Mouse (Mus musculus) liver, embryonic 15.5 days (tissue): ENCODE data around the gene 5031439G07Rik. TPM values are rescaled to one million over a fixed set of nuclear protein-coding genes. Genes with fewer than 3 reads are reported as not detected.
"Not testable (repeated sequence)": the region's sequence is repeated elsewhere in the genome, so short reads cannot be mapped to it uniquely, and the experiment has no call there.

ENCODE experiments used
- ATAC-seq: fragments of 200-750 bp; cut with Nextera tagmentation; 2 replicates; pipeline ENCODE4 v1.8.0; 2017; ENCODE audit warnings: moderate number of reproducible peaks, mild to moderate bottlenecking, moderate library complexity; ENCODE audit not compliant: insufficient read depth
- H3K27ac ChIP-seq: fragments of 300-500 bp; sonication (generic); replicated peaks from 2 replicates; pipeline ENCODE4 v1.5.1; 2015; ENCODE audit warnings: mild to moderate bottlenecking, inconsistent platforms
- H3K27me3 ChIP-seq: fragments of 300-500 bp; sonication (generic); 2 replicates; pipeline ENCODE4 v1.6.1; 2015; ENCODE audit warnings: mild to moderate bottlenecking, inconsistent platforms
- H3K36me3 ChIP-seq: fragments of 300-500 bp; sonication (generic); replicated peaks from 2 replicates; pipeline ENCODE4 v1.6.1; 2015; ENCODE audit warnings: moderate library complexity, mild to moderate bottlenecking, inconsistent platforms
- H3K4me1 ChIP-seq: fragments of 300-500 bp; sonication (generic); replicated peaks from 2 replicates; pipeline ENCODE4 v1.6.1; 2015; ENCODE audit warnings: inconsistent platforms
- H3K4me2 ChIP-seq: fragments of 300-500 bp; sonication (generic); 2 replicates; pipeline ENCODE4 v1.6.1; 2015; ENCODE audit warnings: moderate library complexity, mild to moderate bottlenecking, inconsistent platforms
- H3K4me3 ChIP-seq: fragments of 300-500 bp; sonication (generic); replicated peaks from 2 replicates; pipeline ENCODE4 v1.5.1; 2015; ENCODE audit warnings: mild to moderate bottlenecking, inconsistent platforms
- H3K9ac ChIP-seq: fragments of 300-500 bp; sonication (generic); 2 replicates; pipeline ENCODE4 v1.6.1; 2015; ENCODE audit warnings: moderate library complexity, mild to moderate bottlenecking, inconsistent platforms
- H3K9me3 ChIP-seq: fragments of 300-500 bp; sonication (generic); replicated peaks from 2 replicates; pipeline ENCODE4 v1.6.1; 2016; ENCODE audit warnings: inconsistent platforms
- WGBS: fragments of 180-500 bp; shearing (Covaris S2); methylation state at CpG from one replicate; pipeline ENCODE4 v1.1.7; 2015; ENCODE audit warnings: mixed read lengths; ENCODE audit not compliant: insufficient replicate concordance; 5-methylcytosine and 5-hydroxymethylcytosine counted together
- microRNA-seq: library from miRNA; unstranded; fragments of <30 nt; microRNA quantifications from one replicate; pipeline ENCODE4, GENCODE M21; 2016
- polyA plus RNA-seq: library from polyadenylated mRNA; unstranded; fragments of >200 nt; fragmentation: Nextera tagmentation; extraction: Ambion mirVana; gene quantifications from 2 replicates; pipeline ENCODE4 v1.2.1, GENCODE M21; 2015

5031439G07Rik gene
- polyA plus RNA-seq, 1 experiment from 2014 or later: 2.0 TPM

DNA sequence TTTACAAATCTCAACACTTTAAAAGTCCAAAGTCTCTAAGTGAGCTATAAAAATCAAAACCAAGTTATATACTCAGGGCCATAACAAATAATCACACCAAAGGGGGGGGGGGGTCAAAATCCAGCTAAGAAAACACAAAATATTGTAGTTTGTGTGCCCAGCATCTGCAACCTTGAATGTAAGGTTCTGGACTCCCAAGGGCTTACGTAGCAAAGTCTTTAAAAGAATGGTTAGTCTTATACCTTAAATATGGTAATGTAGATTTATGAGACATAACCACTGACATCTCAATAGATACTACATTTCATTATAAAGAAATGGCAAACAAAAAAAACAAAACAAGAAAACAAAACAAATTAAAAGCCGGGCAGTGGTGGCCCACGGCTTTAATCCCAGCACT, 68.4 kb downstream of the 5031439G07Rik start, which contains the start of gene Gm29666:
Gm29666 (minus strand) TSS at position 101 of the 400 bp plus-strand sequence.
- H3K4me3 ChIP-seq: no peak within 1 kb of the TSS
- 84% methylated on average over 3 of the region's 3 CpGs for WGBS
- ATAC-seq: no peak

DNA sequence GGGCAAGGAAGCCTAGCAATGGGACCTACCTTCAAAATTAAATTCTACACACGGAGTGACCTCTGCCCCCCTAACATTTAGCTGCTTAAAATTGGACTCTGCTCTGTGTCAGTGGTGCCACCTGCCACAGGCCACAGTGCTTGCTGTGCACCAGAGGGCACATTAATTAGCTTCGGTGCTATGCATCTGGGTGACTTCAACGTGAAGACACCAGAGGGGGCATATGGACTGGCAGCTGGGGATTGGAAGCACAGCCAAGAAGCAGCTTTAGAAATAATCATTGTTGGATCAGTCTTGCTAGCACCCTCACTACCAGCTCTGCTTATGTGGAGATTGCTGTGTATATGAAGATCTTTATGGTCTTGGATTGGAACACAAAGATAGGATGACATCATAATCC, 75.2 kb downstream of the 5031439G07Rik start:
- H3K27me3 ChIP-seq: no peaks in the 10 kb centered on the region
- H3K36me3 ChIP-seq: 0 out of 2 replicates have a peak, but pooled peaks cover 21% of the 10 kb centered on the region
- H3K27ac ChIP-seq: no peak overlapping the region
- H3K9ac ChIP-seq: no peak overlapping the region
- H3K9me3 ChIP-seq: no peaks in the 10 kb centered on the region
- H3K4me2 ChIP-seq: no peak overlapping the region
- no peak for ATAC-seq
- H3K4me1 ChIP-seq: no peaks in the 10 kb centered on the region
- 78% methylated on average over 3 of the region's 3 CpGs for WGBS
- H3K4me3 ChIP-seq: no peak overlapping the region

More for the DNA sequence above, 68.4 kb downstream of the 5031439G07Rik start, which contains the start of gene Gm29666:
- no peaks in the 10 kb centered on the region for H3K36me3 ChIP-seq
- H3K9ac ChIP-seq: no peak within 1 kb of the TSS
- peaks cover 26% of the 10 kb centered on the region for H3K4me1 ChIP-seq
- H3K27me3 ChIP-seq: no peaks in the 10 kb centered on the region
- no peak within 1 kb of the TSS for H3K27ac ChIP-seq
- H3K4me2 ChIP-seq: no peak within 1 kb of the TSS
- no peaks in the 10 kb centered on the region for H3K9me3 ChIP-seq

- Histone ChIP-seq H3K4me3 (no peak overlapping the region), H3K4me2 (no peak overlapping the region), H3K27me3 (no peaks in the 10 kb centered on the region), H3K9ac (no peak overlapping the region), H3K27ac (no peak overlapping the region), H3K36me3 (no peaks in the 10 kb centered on the region), H3K4me1 (no peaks in the 10 kb centered on the region), H3K9me3 (no peaks in the 10 kb centered on the region)
- no peak for ATAC-seq
- WGBS: 67% methylated on average over 7 of the region's 7 CpGs
These were observed 84.4 kb downstream of the 5031439G07Rik start for GRCm38 (mm10) chr15:84903843-84904385.

DNA sequence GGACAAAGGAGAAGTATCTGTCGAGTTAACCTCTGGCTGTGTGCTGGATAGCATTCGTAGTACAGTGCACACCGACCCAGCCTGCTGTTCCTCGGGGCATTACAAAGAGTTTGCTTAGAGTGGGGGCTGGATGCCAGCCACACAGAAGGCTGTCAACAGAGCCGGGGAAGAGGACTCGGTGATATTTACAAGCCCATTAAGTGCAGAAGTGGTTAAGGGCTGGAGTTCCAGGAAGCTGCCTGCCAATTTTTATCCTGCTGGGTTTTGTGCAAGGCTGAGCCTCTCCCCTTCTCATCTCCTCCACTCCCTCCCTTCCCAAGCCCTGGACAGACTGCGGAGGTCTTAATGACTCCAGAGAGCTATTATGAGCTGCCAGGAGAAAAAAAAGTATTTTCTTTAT, 90.3 kb downstream of the 5031439G07Rik start:
- 22% methylated on average over 7 of the region's 7 CpGs for whole genome bisulfite sequencing
- no peaks in the 10 kb centered on the region for H3K9me3 ChIP-seq
- no peak for ATAC-seq
- H3K27ac ChIP-seq: no peak overlapping the region
- no peak overlapping the region for H3K4me3 ChIP-seq
- H3K36me3 ChIP-seq: no peaks in the 10 kb centered on the region
- no peaks in the 10 kb centered on the region for H3K4me1 ChIP-seq
- H3K9ac ChIP-seq: no peak overlapping the region
- H3K27me3 ChIP-seq: no peaks in the 10 kb centered on the region
- no peak overlapping the region for H3K4me2 ChIP-seq

DNA sequence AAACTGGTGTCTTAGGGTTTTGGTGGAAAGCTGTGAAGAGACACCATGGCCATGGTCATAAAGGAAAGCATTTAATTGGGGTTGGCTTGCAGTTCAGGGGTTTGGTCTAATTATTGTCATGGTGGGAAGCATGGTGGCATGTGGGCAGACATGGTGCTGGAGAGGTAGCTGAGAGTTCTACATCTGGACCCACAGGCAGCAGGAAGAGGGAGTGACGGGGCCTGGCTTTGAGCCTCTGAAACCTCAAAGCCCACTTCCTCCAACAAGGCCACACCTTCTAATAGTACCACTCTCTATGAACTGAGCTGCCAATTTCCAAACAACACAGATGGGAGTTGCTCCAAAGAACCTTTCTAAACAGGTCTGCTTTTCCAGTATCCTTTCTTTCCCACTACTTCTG, 91.7 kb downstream of the 5031439G07Rik start:
- Histone ChIP-seq H3K4me2 (no peak overlapping the region), H3K27me3 (no peaks in the 10 kb centered on the region), H3K27ac (no peak overlapping the region), H3K36me3 (no peaks in the 10 kb centered on the region), H3K4me1 (no peaks in the 10 kb centered on the region), H3K9me3 (no peaks in the 10 kb centered on the region), H3K9ac (no peak overlapping the region), H3K4me3 (no peak overlapping the region)
- ATAC-seq: no peak
- 15% methylated on average over 1 of the region's 1 CpGs for WGBS

GRCm38 (mm10) chr15:84896216-84896615, 92.1 kb downstream of the 5031439G07Rik start:
- H3K36me3 ChIP-seq, H3K9me3 ChIP-seq, ATAC-seq, H3K27ac ChIP-seq, H3K4me3 ChIP-seq, H3K27me3 ChIP-seq, H3K4me2 ChIP-seq, H3K4me1 ChIP-seq, H3K9ac ChIP-seq: not testable (repeated sequence)
- WGBS: 47% methylated on average over 10 of the region's 10 CpGs

Small RNAs within 50 kb of the gene (microRNA-seq; reads per million reads assigned to microRNA genes)
- 5.3 reads per million, percentile 17 among the genes with 10 or more reads in this experiment for gene Mir1249

Other genes with a start within 250 kb of the 5031439G07Rik start
- gene Phf21b, start 132.5 kb downstream of the 5031439G07Rik start, polyA plus RNA-seq: 0.03 TPM in 1 of 2 replicates, not detected in the other
- gene Gm29666, start 68.5 kb downstream of the 5031439G07Rik start, polyA plus RNA-seq: 0.29 and 0.37 TPM in 2 replicates
- gene Nup50, start 65.1 kb downstream of the 5031439G07Rik start, polyA plus RNA-seq: 23.5 and 25.4 TPM in 2 replicates
- gene Upk3a, start 28.6 kb upstream of the 5031439G07Rik start, polyA plus RNA-seq: not detected in 2 replicates
- gene Fam118a, start 40.4 kb upstream of the 5031439G07Rik start, polyA plus RNA-seq: 6.0 and 7.5 TPM in 2 replicates
- gene Smc1b, start 143.4 kb upstream of the 5031439G07Rik start, polyA plus RNA-seq: 0.12 and 0.16 TPM in 2 replicates
- not detected in 2 replicates for gene Ribc2, start 143.5 kb upstream of the 5031439G07Rik start, polyA plus RNA-seq
- gene Fbln1, start 217.4 kb upstream of the 5031439G07Rik start, polyA plus RNA-seq: 6.9 and 7.1 TPM in 2 replicates